Mouse (Mus musculus) skeletal muscle tissue, postnatal 0 days (tissue): ENCODE measurements around the gene Zpbp. TPM values are rescaled to one million over a fixed set of nuclear protein-coding genes. Genes with fewer than 3 reads are reported as not detected.

Experiments used
- polyA plus RNA-seq: library from polyadenylated mRNA; unstranded; fragments of >200 nt; fragmentation: Nextera tagmentation; extraction: Ambion mirVana; gene quantifications from 2 replicates; pipeline ENCODE4 v1.2.1, GENCODE M21; 2015

Zpbp gene
- 0.32 and 0.44 TPM in 2 replicates for polyA plus RNA-seq

DNA sequence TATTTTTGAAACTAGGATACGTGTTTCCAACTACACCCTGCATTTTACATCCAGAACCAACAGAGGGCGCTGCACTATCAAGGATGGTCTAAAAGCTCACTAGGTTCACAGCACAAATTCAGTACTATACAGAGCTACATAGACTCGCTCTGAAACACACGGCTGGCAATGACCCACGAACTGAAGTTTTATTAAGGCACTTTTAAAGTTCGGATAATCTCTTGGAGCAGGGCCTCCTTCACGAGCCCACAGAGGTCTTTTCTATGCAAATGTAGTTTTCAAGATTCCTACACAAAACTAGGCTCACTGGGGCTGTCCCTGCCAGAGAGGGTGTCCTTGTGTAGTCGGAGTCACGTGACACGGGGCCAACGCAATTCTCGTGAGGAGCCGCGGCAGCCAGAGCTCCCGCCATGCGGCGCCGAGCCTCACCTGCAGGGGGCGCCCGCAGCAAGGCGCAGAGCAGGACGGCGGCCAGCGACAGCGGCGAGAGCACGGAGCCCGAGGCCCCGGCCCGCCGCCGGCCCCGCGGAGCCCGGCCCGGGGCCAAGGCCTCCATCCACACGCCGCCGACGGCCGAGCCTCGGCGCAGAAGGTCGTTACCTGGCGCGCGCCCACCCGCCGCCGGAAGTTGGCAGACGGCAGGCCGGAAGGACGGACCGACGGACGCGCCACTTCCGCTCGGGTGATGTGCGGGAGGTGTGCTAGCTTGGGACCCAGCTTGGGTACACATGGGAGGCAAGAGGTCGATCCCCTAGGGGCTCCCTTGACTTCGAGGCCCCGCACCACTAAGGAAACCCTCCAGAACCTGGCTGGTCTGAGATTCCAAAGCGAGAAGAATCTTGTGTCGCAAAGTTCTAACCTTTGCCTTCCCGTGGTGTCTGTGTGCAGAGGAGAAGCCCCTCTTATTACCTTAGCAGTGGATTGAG, at the start of gene Zpbp, which contains the start of gene Spata48:
Gene Zpbp, minus strand, starts transcription at position 774 of the 926 bp plus-strand sequence.
Gene Spata48, plus strand, starts transcription at position 460 of the 926 bp plus-strand sequence.

Other genes starting within 250 kb of the Zpbp start
- 0.82 and 1.4 TPM in 2 replicates for gene Spata48, start 314 bp downstream of the Zpbp start, polyA plus RNA-seq
- not detected in 2 replicates for gene 4930512M02Rik, start 165.4 kb upstream of the Zpbp start, polyA plus RNA-seq
- gene Ikzf1, start 222.6 kb upstream of the Zpbp start, polyA plus RNA-seq = 0.95 and 1.3 TPM in 2 replicates